Mouse (Mus musculus) frontal cortex, postnatal 14 days (tissue): ENCODE data around the gene Usp20.
"Not testable (repeated sequence)": the region's sequence is repeated elsewhere in the genome, so short reads cannot be mapped to it uniquely, and the experiment has no call there.

Experiments used
- DNase-seq, 2 experiments: peaks; one replicate each; pipeline ENCODE4 v3.0.0; 2022; ENCODE audit warnings: low spot score in 2 of 2

Gene Usp20

GRCm38 (mm10) chr2:30981790-30982513 is at the start of gene Usp20, which contains the start of gene BC005624:
Gene Usp20 (plus strand): TSS chr2:30982279.
Gene BC005624 (minus strand): TSS chr2:30982201.
- peak; percentile 99 for DNase-seq

- no peak for DNase-seq
These were observed 49.0 kb upstream of the Usp20 start for GRCm38 (mm10) chr2:30933032-30933431.

DNA sequence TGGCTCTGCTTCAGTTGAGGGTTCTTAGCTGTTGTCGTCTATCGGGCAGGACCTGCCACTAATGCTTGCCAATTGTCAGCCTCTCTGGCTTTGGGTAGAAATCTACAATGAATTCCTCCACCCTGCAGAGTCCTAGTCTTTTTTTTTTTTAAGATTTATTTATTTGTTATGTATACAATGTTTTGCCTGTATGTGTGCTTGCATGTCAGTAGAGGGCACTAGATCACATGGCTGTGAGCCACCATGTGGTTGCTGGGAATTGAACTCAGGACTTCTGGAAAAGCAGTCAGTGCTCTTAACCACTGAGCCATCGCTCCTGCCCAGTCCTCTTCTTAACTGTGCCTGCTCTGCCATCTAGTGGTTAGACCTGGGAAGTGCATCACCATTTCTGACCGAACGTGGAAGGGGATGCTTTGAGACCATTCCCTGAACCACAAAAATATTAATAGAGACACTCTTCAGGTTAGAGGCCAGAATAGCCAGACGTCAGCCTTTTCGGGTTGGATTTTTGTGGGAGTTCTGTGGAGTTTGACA is 48.1 kb upstream of the Usp20 start:
- peak; percentile 64 to 79 for DNase-seq

DNA sequence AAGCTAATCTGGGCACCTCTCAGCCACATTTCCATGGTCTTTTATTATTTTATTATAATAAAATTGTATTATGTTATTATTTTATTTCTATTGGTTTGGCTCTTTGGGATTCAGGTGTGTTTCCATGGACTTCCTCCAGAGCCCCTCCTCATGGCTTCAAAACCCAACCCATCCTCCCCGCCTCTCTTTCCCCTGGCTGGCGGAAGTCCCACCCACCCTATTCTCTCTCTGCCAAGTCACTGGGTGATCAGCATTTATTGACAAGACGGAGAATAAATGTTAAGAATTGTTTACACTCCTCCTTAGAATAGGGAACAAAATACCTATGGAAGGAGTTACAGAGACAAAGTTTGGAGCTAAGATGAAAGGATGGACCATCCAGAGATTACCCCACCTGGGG is 45.3 kb upstream of the Usp20 start:
- DNase-seq = no peak

DNA sequence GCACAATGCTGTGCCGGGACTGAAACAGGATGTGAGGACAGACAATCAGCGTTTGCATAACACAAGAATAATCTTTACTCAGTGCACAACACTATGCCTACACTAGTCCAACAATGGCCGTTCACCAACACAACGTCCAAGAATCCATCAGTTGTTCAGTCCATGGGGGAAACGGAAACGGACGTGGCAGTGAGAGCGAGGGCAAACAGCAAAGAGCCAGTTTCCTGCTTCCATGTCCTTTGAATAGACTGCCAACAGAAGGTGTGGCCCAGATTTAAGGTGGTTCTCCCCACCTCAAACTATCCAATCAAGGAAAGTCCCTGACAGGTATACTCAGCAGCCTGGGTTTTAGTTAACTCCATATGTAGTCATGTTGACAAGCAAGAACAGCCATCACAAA is 44.3 kb upstream of the Usp20 start:
- no peak for DNase-seq

GRCm38 (mm10) chr2:30938574-30938991 is 43.5 kb upstream of the Usp20 start:
- no peak for DNase-seq

- DNase-seq = no peak
These were observed 40.5 kb upstream of the Usp20 start for GRCm38 (mm10) chr2:30941586-30941985.

DNA sequence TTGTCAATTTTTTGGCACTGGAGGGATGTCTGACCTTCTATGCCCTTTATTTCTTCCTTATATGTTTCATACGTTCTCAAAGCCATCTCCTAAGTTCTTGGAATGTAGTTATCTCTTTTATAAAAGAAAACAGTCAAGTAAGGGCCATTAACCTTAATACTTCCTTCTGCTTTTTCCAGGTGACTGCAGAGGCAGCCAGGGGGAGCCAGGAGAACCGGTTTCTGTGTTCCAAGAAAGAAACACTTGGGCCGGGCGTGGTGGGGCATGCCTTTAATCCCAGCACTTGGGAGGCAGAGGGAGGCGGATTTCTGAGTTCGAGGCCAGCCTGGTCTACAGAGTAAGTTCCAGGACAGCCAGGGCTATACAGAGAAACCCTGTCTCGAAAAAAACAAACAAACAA is 40.0 kb upstream of the Usp20 start:
- not testable (repeated sequence) for DNase-seq

DNA sequence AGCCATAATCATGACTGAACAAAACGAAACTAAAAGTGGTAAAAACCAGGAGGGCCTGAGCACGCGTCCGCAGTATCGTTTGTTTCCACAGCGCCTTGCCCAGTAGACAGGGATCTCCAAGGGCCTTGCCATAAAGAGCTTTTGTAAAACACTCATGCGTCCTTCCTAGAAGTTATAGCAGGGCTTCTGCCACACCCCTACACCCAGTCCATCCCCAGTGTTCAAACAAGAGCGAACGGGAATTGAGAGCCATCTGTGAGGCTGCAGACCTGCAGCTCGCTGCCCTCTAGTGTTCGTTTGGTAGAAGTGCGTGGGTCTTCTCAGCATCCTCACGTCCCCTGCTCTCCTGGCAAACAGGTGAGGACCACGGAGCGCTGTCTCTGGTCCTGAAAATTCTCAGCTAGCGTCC is 39.5 kb upstream of the Usp20 start:
- peak in 1 of 2 experiments; percentile 41 for DNase-seq

DNA sequence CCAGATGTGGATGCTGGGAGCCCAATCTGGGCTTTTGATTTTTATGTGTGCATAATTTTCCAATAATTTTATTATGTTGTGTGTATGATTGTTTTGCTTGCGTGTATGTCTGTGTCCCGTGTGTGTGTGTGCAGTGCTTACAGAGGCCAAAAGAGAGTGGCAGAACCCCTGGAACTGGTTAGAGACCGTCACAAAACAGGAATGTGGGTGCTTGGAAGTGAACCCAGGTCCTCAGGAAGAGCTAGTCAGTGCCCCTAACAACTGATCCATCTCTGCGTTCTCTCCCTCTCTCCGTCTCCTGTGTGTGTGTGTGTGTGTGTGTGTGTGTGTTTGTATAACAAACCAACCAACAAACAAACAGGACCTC is 29.6 kb upstream of the Usp20 start:
- no peak for DNase-seq

GRCm38 (mm10) chr2:30952824-30953490 is 29.1 kb upstream of the Usp20 start, which contains the start of gene Tor1b:
Gene Tor1b (plus strand): TSS chr2:30952959.
- peak; percentile 78 to 80 for DNase-seq

DNA sequence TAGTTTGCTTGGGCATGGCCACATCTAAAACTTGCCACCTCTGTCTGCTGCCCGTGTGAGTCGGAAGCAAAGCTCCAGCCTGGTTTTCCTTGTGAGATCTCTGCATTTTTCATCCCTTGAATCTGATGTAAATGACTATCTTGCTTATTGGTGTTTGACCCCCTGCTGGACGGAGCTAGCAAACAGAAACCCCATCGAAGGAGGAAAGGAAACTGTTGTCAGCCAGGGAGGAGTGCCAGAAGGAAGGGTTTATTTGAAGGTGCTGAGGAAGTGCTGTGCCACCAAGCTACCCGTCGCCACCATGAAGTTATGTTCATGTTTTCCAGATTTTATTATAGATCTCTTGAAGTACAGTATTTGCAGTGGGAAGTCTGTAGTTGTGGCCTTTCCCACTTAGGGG is 27.3 kb upstream of the Usp20 start:
- DNase-seq = no peak

- no peak for DNase-seq
These were observed 24.6 kb upstream of the Usp20 start for GRCm38 (mm10) chr2:30957511-30957910.

DNA sequence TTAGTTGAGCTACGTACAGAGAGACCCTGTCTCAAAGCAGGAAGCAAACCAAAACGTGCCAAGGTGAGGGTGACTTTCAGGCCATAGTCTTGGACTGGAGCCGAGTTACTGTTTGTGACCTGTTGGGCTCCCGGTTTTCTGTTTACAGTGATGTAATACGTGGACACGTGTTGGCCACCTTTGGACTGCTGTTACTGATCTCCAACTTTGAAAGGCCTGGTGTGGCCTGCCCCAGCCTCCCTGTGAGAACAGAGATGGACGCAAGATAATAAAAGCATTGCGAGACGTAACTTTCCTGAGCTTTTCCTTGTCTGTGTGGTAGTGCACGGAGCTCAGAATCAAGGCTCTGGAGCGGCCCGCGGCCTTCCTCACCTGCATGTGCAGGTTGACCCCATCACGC is 23.4 kb upstream of the Usp20 start:
- no peak for DNase-seq

- no peak for DNase-seq
These were observed 22.2 kb upstream of the Usp20 start for GRCm38 (mm10) chr2:30959856-30960255.

DNA sequence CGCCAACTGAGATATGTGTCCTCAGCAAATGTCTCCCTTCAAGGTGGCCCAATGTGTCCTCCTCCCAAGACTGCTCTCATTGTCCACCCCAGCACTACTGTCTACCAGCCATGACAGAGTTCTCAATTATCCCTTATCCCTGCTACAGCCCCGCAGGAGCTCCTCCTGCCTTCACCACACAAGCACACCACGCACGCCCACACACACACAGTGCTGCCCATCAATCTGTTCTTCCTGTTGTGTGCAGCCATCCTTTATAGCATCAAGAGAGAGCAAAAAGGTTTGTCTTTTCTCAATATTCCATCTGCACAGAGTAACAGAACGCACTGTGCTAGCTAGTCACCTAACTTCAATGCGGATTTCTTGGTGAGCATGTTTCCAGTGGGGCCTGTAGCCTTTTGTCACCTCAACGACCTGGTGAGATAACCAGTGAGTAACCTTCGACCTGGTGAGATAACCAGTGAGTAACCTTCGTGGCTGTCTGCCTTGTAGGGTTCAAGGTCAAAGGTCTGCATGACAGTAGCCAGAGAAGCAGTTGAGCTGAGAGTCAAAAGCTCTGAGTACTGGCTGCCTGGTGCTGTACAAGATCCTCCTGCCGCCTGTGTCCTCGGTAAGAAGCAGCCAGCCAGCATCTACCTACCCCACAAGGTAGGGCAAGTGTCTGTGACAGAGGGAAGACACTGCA is 19.4 kb upstream of the Usp20 start:
- no peak for DNase-seq

DNA sequence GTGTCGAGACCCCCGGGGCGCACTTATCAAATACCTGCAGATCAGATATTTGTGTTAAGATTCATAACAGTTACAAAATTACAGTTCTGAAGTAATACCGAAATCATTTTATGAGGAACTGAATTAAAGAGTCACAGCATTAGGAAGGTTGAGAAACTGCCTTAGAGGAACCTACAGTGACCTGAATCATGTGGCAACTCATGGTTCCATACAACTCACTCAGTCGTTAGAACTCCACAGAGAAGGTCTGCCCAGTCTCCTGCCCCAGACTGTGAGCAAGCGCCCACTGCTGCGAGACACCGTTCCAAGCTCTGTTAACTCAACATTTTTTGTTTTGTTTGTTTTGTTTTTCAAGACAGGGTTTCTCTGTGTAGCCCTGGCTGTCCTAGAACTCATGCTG is 16.5 kb upstream of the Usp20 start:
- DNase-seq = no peak

- no peak for DNase-seq
These were observed 15.3 kb upstream of the Usp20 start for GRCm38 (mm10) chr2:30966826-30967225.

- peak; percentile 80 to 89 for DNase-seq
These were observed 14.4 kb upstream of the Usp20 start, which contains the start of gene Tor1a for GRCm38 (mm10) chr2:30967352-30968327. Gene Tor1a (minus strand): TSS chr2:30967933.

DNA sequence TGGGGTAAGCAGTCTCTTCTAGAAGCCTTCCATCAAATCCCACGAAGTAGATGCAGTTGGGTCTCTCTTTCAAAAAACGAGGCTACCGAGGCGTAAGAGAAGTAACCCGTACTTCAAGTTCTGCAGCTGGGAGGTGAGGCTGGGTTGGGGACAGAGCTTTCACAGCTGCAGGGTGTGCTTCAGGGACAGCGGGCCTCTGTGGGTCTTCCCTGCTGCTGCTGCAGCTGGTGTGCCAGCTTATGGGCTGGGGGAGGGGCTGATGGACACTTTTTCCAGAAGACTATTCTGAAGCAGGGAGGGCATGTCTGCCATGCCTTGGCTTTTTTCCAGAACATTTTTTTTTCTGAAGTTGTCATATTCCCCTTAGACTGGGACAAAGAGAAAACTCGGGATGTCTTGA is 945 bp downstream of the Usp20 start:
- no peak for DNase-seq
